Mouse (Mus musculus) limb, embryonic 14.5 days (tissue): ENCODE measurements around the gene Ucp3. TPM values are rescaled to one million over a fixed set of nuclear protein-coding genes. Genes with fewer than 3 reads are reported as not detected.

Experiments
- ATAC-seq: fragments of 200-750 bp; cut with Nextera tagmentation; 2 replicates; pipeline ENCODE4 v1.8.0; 2017; ENCODE audit warnings: low read depth, moderate number of reproducible peaks, moderate TSS enrichment; ENCODE audit not compliant: low FRiP score
- DNase-seq: peaks from one replicate; pipeline ENCODE4 v3.0.0-alpha.2; 2015; ENCODE audit warnings: low spot score
- H3K27ac ChIP-seq: fragments of 300-500 bp; sonication (generic); replicated peaks from 2 replicates; pipeline ENCODE4 v1.5.1; 2014; ENCODE audit warnings: low read depth, mild to moderate bottlenecking, low read length, moderate library complexity, mixed read lengths
- H3K27me3 ChIP-seq: fragments of 300-500 bp; sonication (generic); 2 replicates; pipeline ENCODE4 v1.6.1; 2014; ENCODE audit warnings: low read length, mixed read lengths; ENCODE audit not compliant: control insufficient read depth, insufficient read depth
- H3K36me3 ChIP-seq: fragments of 300-500 bp; sonication (generic); 2 replicates; pipeline ENCODE4 v1.6.1; 2014; ENCODE audit warnings: mild to moderate bottlenecking, low read length, moderate library complexity, mixed read lengths; ENCODE audit not compliant: control insufficient read depth, insufficient read depth
- H3K4me1 ChIP-seq: fragments of 300-500 bp; sonication (generic); 2 replicates; pipeline ENCODE4 v1.6.1; 2014; ENCODE audit warnings: antibody characterized with exemption, low read length, mixed read lengths; ENCODE audit not compliant: control insufficient read depth, insufficient read depth
- H3K4me2 ChIP-seq: fragments of 300-500 bp; sonication (generic); replicated peaks from 2 replicates; pipeline ENCODE4 v1.6.1; 2014; ENCODE audit warnings: low read depth, mild to moderate bottlenecking, low read length, moderate library complexity; ENCODE audit not compliant: severe bottlenecking
- H3K4me3 ChIP-seq: fragments of 300-500 bp; sonication (generic); replicated peaks from 2 replicates; pipeline ENCODE4 v1.5.1; 2014; ENCODE audit warnings: low read length
- H3K9ac ChIP-seq: fragments of 300-500 bp; sonication (generic); 2 replicates; pipeline ENCODE4 v1.6.1; 2014; ENCODE audit warnings: mild to moderate bottlenecking, low read depth, low read length, moderate library complexity; ENCODE audit not compliant: severe bottlenecking
- H3K9me3 ChIP-seq: fragments of 300-500 bp; sonication (generic); 2 replicates; pipeline ENCODE4 v1.6.1; 2016; ENCODE audit warnings: low read length; ENCODE audit not compliant: control insufficient read depth
- POLR2A ChIP-seq: fragments of 200-500 bp; IDR thresholded peaks from 2 replicates; pipeline ENCODE4 v1.8.0; 2012; ENCODE audit warnings: inconsistent platforms, mild to moderate bottlenecking, moderate library complexity, borderline replicate concordance; ENCODE audit not compliant: insufficient read depth, insufficient read length; ENCODE audit errors: extremely low read depth
- WGBS: fragments of 180-500 bp; shearing (Covaris S2); extraction: QIAGEN DNeasy Blood & Tissue Kit; methylation state at CpG from one replicate; pipeline ENCODE4 v1.1.7; 2014; 5-methylcytosine and 5-hydroxymethylcytosine counted together
- polyA plus RNA-seq, 2 experiments: library from polyadenylated mRNA; depleted of rRNA in 1 of 2; stranded (reverse) in 1 of 2; unstranded in 1 of 2; fragments of >200 nt; fragmentation: Nextera tagmentation in 1 of 2; extraction: Ambion mirVana in 1 of 2; gene quantifications; 2 replicates each; pipeline versions ENCODE4 v1.2.1 to v1.2.3; 2012 to 2014

Gene Ucp3
- polyA plus RNA-seq, 2 experiments = 0.07 to 0.10 TPM

DNA sequence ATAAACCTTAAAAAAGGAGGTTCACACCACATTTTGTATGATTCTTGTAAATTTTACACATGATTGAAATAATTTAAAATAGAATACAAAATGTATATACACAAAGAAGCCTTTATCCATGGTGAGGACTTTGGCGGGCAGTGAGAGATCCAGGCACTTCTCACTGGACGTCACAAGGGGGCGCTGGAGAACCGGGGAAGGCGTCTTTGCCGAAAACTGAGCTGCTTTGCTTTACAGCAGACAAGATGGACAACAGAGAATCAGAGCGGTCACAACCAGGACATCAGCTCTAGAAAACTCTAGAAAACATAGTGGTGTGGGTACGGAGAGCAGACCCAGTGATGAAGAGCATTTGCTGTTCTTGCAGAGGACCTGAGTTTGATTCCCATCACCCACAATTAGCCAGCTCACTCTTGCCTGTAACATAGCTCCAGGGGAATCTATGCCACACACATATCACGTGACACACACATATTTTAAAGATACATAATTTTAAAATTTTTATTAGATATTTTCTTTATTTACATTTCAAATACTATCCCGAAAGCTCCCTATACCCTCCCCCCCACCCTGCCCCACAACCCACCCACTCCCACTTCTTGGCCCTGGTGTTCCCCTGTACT lies 48.0 kb downstream of the Ucp3 start:
- H3K9me3 ChIP-seq = no peaks in the 10 kb centered on the region
- no peak for TF ChIP-seq POLR2A
- ATAC-seq (peak; percentile 47; the same call in 1 of the 2 replicates), DNase-seq (peak; percentile 51)
- no peaks in the 10 kb centered on the region for H3K4me1 ChIP-seq
- H3K36me3 ChIP-seq = no peaks in the 10 kb centered on the region
- H3K27ac ChIP-seq = no peak overlapping the region
- H3K27me3 ChIP-seq = no peaks in the 10 kb centered on the region
- no peak overlapping the region for H3K4me3 ChIP-seq
- 19% methylated on average over 10 of the region's 10 CpGs for WGBS
- peak overlapping the region; percentile 28; the same call in 1 of the 2 replicates for H3K4me2 ChIP-seq
- no peak overlapping the region for H3K9ac ChIP-seq

DNA sequence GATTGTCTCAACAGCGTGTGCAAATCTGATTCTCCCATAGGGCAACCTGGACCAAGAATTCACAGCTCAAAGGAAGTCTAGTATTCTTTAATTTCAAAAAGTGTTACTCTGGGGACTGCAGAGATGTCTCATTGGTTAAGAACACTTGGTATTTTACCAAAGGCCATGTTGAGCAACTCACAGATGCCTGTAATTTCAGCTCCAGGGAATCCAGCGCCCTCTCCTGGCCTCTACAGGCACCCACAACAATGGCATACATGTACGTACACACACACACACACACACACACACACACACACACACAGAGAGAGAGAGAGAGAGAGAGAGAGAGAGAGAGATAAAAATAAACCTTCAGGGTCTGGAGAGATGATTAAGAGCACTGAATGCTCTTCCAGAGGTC lies 49.4 kb downstream of the Ucp3 start:
- Histone ChIP-seq H3K9me3 (no peaks in the 10 kb centered on the region), H3K27ac (no peak overlapping the region), H3K4me1 (no peaks in the 10 kb centered on the region), H3K36me3 (no peaks in the 10 kb centered on the region), H3K27me3 (no peaks in the 10 kb centered on the region), H3K9ac (no peak overlapping the region), H3K4me2 (no peak overlapping the region), H3K4me3 (no peak overlapping the region)
- no peak for ATAC-seq
- DNase-seq = no peak
- no peak for TF ChIP-seq POLR2A
- WGBS = 74% methylated on average over 3 of the region's 3 CpGs

DNA sequence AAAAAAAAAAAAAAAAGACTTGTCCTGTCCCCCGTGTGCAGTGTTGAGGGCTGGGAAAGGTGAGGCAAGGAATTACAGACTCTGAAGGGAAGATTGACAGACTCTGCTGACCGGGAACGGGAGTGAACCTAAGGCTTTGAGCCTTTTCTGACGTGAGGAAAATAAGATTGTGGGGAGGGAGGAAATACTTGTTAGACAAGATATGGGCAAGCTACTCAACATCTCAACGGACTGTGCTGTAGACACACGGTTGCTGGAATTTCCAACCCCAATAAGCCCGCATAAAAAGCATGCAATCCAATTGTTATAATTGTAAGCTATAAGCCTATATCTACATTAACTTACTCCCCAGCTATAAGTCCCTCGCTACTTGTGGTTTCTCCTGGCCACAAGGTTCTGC lies 51.9 kb downstream of the Ucp3 start:
- no peak for ATAC-seq
- no peak for DNase-seq
- no peak for TF ChIP-seq POLR2A
- WGBS = 54% methylated on average over 8 of the region's 8 CpGs
- Histone ChIP-seq H3K9me3 (no peaks in the 10 kb centered on the region), H3K4me2 (no peak overlapping the region), H3K4me1 (no peaks in the 10 kb centered on the region), H3K4me3 (no peak overlapping the region), H3K36me3 (no peaks in the 10 kb centered on the region), H3K27me3 (no peaks in the 10 kb centered on the region), H3K9ac (no peak overlapping the region), H3K27ac (no peak overlapping the region)

DNA sequence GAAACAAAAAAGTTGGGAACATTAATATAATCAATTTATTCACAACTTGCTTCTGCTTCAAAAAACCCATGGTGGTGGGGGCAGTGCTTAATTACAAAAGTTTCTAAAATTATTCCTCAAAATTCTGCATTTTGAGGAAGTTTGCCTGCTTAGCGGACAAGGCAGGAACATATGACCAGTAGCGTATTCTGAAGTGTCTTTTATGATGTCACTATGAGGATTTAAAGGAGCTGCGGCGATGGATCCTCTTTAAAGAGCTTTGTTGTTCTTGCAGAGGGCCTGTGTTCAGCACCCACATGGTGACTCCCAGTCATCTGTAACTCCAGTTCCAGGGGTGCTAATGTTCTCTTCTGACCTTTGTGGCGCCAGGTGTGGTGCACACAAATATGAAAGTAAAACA lies 58.0 kb downstream of the Ucp3 start:
- Histone ChIP-seq H3K27ac (no peak overlapping the region), H3K9ac (no peak overlapping the region), H3K4me2 (no peak overlapping the region), H3K9me3 (no peaks in the 10 kb centered on the region), H3K4me1 (no peaks in the 10 kb centered on the region), H3K36me3 (no peaks in the 10 kb centered on the region), H3K27me3 (no peaks in the 10 kb centered on the region), H3K4me3 (no peak overlapping the region)
- no peak for ATAC-seq
- no peak for TF ChIP-seq POLR2A
- DNase-seq = no peak
- WGBS = 89% methylated on average over 5 of the region's 5 CpGs

DNA sequence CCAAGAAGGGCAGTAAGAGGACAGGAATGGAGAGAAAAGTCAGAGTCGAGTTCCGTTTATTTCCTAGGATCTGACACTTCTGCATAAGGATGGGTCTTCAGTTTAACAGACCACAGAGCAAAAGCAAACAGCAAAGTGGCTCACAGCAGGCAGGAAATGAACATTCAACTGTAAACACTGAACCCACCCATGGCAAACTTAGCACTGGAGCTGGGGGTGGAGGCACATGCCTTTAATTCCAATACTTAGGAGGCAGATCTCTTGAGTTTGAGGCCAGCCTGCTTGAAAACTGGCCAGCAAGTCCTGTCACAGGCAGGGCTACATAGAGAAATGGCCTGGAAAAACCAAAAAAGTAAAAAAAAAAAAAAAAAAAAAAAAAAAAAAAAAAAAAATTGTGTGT lies 60.7 kb downstream of the Ucp3 start:
- no peak overlapping the region for H3K4me3 ChIP-seq
- TF ChIP-seq POLR2A = no peak
- no peak overlapping the region for H3K27ac ChIP-seq
- no peaks in the 10 kb centered on the region for H3K27me3 ChIP-seq
- H3K4me2 ChIP-seq = no peak overlapping the region
- H3K9ac ChIP-seq = no peak overlapping the region
- H3K9me3 ChIP-seq = no peaks in the 10 kb centered on the region
- DNase-seq (no peak), ATAC-seq (no peak)
- 72% methylated on average over 2 of the region's 2 CpGs for WGBS
- peaks cover 7% of the 10 kb centered on the region; the same call in 1 of the 2 replicates for H3K4me1 ChIP-seq
- no peaks in the 10 kb centered on the region; the same call in 1 of the 2 replicates for H3K36me3 ChIP-seq
